Mouse (Mus musculus) E14TG2a.4 (cell line): ENCODE measurements around the gene Nebl.

ENCODE experiments used
- CTCF ChIP-seq: conservative IDR thresholded peaks from 2 replicates; pipeline ENCODE4 v1.5.1; 2014; ENCODE audit warnings: low read length
- NANOG ChIP-seq: IDR thresholded peaks from 2 replicates; pipeline ENCODE4 v1.6.1; 2014; ENCODE audit warnings: borderline replicate concordance, low read length, mixed read lengths
- POU5F1 ChIP-seq: IDR thresholded peaks from 2 replicates; pipeline ENCODE4 v1.6.1; 2014; ENCODE audit warnings: low read length, borderline replicate concordance

DNA sequence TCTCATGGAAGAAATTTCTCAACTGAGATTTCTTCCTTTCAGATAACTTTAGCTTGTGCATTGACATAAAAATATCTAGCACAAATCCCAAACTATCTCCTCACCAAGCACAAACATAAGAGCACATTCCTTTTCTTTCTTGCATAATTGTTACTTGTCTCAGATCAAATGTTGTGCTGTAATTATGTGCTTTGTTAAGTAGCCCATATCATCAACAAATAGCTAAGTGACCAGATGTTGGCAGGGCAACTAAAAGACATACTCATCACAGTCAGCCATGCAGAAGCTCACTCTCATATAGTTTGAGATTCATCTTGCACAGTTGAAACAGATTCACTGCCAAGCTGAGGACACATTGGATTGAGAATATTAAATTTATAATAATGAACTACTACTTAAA lies 282.9 kb downstream of the Nebl start:
- no peak for TF ChIP-seq CTCF
- TF ChIP-seq NANOG, result no peak
- no peak for TF ChIP-seq POU5F1
